Mouse (Mus musculus) hindbrain, embryonic 16.5 days (tissue): ENCODE data around the gene Gm45021. TPM values are rescaled to one million over a fixed set of nuclear protein-coding genes. Genes with fewer than 3 reads are reported as not detected.

Experiments used
- ATAC-seq: fragments of 200-750 bp; cut with Nextera tagmentation; 2 replicates; pipeline ENCODE4 v1.8.0; 2017; ENCODE audit warnings: moderate TSS enrichment, moderate library complexity
- H3K27ac ChIP-seq: fragments of 300-500 bp; sonication (generic); 2 replicates; pipeline ENCODE4 v1.5.1; 2014; ENCODE audit warnings: low read depth, mild to moderate bottlenecking, control low read depth, low read length, moderate library complexity
- H3K27me3 ChIP-seq: fragments of 300-500 bp; sonication (generic); replicated peaks from 2 replicates; pipeline ENCODE4 v1.6.1; 2014; ENCODE audit warnings: low read length; ENCODE audit not compliant: control insufficient read depth, insufficient read depth
- H3K36me3 ChIP-seq: fragments of 300-500 bp; sonication (generic); 2 replicates; pipeline ENCODE4 v1.6.1; 2014; ENCODE audit warnings: mild to moderate bottlenecking, low read length, moderate library complexity, mixed read lengths; ENCODE audit not compliant: control insufficient read depth, insufficient read depth
- H3K4me1 ChIP-seq: fragments of 300-500 bp; sonication (generic); 2 replicates; pipeline ENCODE4 v1.6.1; 2014; ENCODE audit warnings: low read depth, low read length; ENCODE audit not compliant: control insufficient read depth, insufficient read depth
- H3K4me2 ChIP-seq: fragments of 300-500 bp; sonication (generic); 2 replicates; pipeline ENCODE4 v1.6.1; 2014; ENCODE audit warnings: mild to moderate bottlenecking, low read length, control low read depth, moderate library complexity
- H3K4me3 ChIP-seq: fragments of 300-500 bp; sonication (generic); 2 replicates; pipeline ENCODE4 v1.5.1; 2014; ENCODE audit warnings: mild to moderate bottlenecking, low read length, control low read depth, moderate library complexity
- H3K9ac ChIP-seq: fragments of 300-500 bp; sonication (generic); 2 replicates; pipeline ENCODE4 v1.6.1; 2014; ENCODE audit warnings: low read depth, mild to moderate bottlenecking, control low read depth, low read length, moderate library complexity
- H3K9me3 ChIP-seq: fragments of 300-500 bp; sonication (generic); 2 replicates; pipeline ENCODE4 v1.6.1; 2014; ENCODE audit warnings: mild to moderate bottlenecking, low read length, moderate library complexity; ENCODE audit not compliant: control insufficient read depth
- whole genome bisulfite sequencing: fragments of 180-500 bp; shearing (Covaris S2); extraction: QIAGEN DNeasy Blood & Tissue Kit; methylation state at CpG from one replicate; pipeline ENCODE4 v1.1.7; 2014; 5-methylcytosine and 5-hydroxymethylcytosine counted together
- polyA plus RNA-seq: library from polyadenylated mRNA; unstranded; fragments of >200 nt; fragmentation: Nextera tagmentation; extraction: Ambion mirVana; gene quantifications from 2 replicates; pipeline ENCODE4 v1.2.1, GENCODE M21; 2015

Gene Gm45021
- polyA plus RNA-seq, 1 experiment from 2014 or later = not detected

DNA sequence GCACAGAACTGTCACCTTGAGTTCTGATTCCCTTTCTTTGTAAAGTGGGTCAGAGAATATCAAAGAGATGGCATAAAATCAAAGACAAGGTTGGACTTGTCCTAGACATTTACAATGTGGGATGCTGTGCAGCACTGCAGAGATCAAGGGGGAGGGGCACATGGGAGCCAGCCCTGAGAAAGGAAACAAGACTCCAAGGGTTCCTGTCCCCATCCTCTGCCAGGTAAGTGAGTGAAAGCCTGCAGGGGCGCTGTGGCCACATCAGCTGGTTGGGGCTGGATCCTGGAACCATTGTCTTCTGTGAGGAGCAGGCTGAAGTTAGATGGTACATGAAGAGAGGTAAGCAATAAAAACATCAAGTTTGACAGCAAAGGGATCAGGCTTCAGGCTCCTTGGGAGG lies 34.0 kb downstream of the Gm45021 start:
- H3K4me2 ChIP-seq = no peak overlapping the region
- H3K27me3 ChIP-seq = peaks cover 6% of the 10 kb centered on the region
- H3K27ac ChIP-seq = no peak overlapping the region
- H3K4me1 ChIP-seq = peaks cover 10% of the 10 kb centered on the region
- no peak overlapping the region for H3K4me3 ChIP-seq
- no peak for ATAC-seq
- H3K36me3 ChIP-seq = peaks cover 18% of the 10 kb centered on the region
- no peak overlapping the region for H3K9ac ChIP-seq
- no peaks in the 10 kb centered on the region for H3K9me3 ChIP-seq
- 38% methylated on average over 1 of the region's 1 CpGs for WGBS

DNA sequence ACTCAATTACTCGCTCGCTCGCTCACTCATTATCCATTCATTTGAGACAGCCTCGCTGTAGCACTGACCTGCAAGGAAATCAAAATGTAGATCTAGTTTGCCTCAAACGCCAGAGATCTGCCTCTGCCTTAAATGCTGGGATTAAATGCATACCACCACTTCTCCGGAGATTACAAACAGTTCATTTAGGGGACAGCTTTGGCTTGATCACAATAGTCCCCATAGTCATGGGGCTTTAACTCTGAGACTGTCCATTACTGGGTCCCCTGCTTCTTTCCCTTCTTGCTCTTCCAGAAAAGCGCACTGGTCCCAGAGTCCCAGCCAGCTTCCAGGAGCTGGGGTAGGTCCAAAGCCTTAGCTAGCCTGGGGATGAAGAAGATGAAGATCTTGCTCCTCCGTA lies 37.1 kb downstream of the Gm45021 start, which contains the start of gene AI854703:
TSS of gene AI854703 (plus strand) at position 301 of the 400 bp plus-strand sequence.
- peak within 1 kb of the TSS; percentile 80 for H3K9ac ChIP-seq
- peaks cover 13% of the 10 kb centered on the region for H3K4me1 ChIP-seq
- H3K27me3 ChIP-seq = peaks cover 6% of the 10 kb centered on the region
- no peaks in the 10 kb centered on the region for H3K9me3 ChIP-seq
- no peak for ATAC-seq
- peak within 1 kb of the TSS; percentile 91 for H3K4me2 ChIP-seq
- peak within 1 kb of the TSS; percentile 66 for H3K4me3 ChIP-seq
- H3K36me3 ChIP-seq = no peaks in the 10 kb centered on the region; the same call in 1 of the 2 replicates
- no peak within 1 kb of the TSS for H3K27ac ChIP-seq
- WGBS = 32% methylated on average over 8 of the region's 8 CpGs

DNA sequence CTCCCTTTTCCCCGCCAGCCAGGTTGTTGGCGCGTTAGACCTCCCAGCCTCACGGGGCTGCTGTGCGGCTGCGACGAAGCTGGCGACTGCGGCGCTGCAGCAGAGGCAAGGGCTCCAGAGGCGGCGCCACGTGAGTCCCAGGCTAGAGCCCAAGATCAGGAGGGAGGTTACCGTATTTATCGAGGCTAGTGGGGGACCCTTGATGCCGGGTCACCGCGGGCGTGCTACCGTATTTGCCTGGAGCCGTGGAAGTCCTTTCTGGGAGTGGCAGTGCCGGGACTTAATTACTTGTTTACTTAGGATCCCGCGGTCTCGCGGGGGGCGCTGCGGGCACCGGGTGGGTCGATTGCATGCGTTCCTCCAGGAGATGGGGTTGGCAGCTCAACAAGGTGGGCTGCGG lies 37.6 kb downstream of the Gm45021 start:
- peak overlapping the region; percentile 91 for H3K4me2 ChIP-seq
- peak; percentile 68 for ATAC-seq
- peak overlapping the region; percentile 66 for H3K4me3 ChIP-seq
- no peaks in the 10 kb centered on the region for H3K9me3 ChIP-seq
- no peak overlapping the region for H3K27ac ChIP-seq
- WGBS = under 1% methylated on average over 32 of the region's 32 CpGs
- H3K9ac ChIP-seq = peak overlapping the region; percentile 80
- no peaks in the 10 kb centered on the region; the same call in 1 of the 2 replicates for H3K36me3 ChIP-seq
- H3K27me3 ChIP-seq = peaks cover 6% of the 10 kb centered on the region
- peaks cover 13% of the 10 kb centered on the region for H3K4me1 ChIP-seq

DNA sequence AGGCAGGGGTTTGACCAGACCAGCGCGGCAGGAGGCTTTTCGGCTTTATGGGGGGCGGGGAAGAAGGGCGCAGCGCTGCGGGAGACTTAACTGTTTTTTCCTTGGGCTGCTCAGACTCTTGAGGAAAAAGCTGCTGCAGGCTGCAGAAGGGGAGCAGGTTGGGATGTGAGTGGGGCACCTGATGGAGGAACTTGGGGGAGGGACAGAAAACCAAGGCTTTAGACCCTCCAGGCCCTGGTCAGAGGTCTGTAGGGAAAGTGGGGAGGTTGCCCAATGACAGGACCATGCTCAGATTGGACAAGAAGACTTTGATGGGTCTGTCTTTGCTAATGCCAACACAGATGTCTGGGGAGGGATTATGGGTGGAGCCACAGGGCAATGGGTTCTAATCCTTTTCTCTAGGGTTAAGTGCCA lies 38.1 kb downstream of the Gm45021 start:
- 9% methylated on average over 7 of the region's 7 CpGs for WGBS
- Histone ChIP-seq H3K4me2 (peak overlapping the region; percentile 91), H3K9ac (peak overlapping the region; percentile 80), H3K27ac (no peak overlapping the region), H3K9me3 (no peaks in the 10 kb centered on the region), H3K36me3 (no peaks in the 10 kb centered on the region; the same call in 1 of the 2 replicates), H3K4me3 (peak overlapping the region; percentile 66), H3K4me1 (peaks cover 13% of the 10 kb centered on the region), H3K27me3 (peaks cover 6% of the 10 kb centered on the region)
- ATAC-seq = no peak

DNA sequence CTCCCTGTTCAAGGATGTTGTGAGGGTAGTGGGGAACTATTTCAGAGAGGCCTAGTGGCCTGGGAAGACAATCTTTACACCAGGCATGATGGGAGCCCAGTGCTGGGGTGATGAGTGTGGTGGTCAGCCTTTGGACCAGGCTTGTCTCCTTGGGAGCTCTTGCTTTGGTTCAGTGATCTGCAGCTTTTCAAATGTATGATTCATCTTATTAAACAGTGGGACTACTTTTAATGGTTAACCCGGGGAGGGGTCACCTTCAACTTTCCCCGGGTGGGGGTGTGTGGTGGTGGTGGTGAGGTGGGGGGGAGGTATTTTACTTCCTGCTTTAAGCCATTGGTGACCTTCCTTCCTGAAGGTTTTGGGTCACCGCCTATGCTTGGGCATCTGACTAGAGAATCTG lies 39.0 kb downstream of the Gm45021 start:
- H3K4me2 ChIP-seq = no peak overlapping the region; the same call in none of the 2 replicates

DNA sequence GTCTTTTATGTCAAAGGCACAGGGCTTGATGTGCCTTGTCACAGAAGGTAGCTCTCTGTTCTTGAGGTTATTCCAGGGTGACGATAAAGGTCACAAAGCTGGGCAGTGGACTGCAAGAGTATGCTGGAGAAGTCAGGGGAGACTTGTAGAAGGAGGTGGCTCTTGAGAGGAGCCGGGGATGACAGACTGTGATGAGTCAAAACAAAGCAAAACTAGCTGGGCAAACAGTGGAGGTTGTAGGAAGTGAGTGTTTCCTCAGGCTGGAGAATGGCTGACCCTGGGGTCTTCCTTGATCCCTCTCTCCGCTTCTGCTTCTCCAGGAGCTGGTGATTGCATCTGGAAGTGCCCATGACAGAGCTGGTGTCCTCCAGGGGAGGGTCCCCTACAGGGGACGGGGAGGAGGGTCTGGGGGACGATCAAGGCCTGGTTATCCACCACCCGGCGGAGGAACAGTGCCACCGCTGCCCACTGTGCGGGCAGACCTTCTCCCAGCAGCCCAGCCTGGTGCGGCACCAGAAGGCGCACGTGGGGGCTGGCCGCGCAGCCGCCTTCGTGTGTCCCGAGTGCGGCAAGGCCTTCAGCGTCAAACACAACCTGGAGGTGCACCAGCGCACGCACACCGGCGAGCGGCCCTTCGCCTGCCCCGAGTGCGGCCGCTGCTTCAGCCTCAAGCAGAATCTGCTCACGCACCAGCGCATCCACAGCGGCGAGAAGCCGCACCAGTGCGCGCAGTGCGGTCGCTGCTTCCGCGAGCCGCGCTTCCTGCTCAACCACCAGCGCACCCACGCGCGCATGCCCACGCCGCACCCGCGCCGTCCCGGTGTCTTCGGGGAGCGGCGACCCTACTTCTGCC lies 39.6 kb downstream of the Gm45021 start:
- ATAC-seq = peak; percentile 75
- 5% methylated on average over 54 of the region's 54 CpGs for WGBS
- H3K9me3 ChIP-seq = no peaks in the 10 kb centered on the region
- peaks cover 6% of the 10 kb centered on the region for H3K27me3 ChIP-seq
- H3K27ac ChIP-seq = peak overlapping the region; percentile 69
- H3K4me1 ChIP-seq = peaks cover 13% of the 10 kb centered on the region
- no peaks in the 10 kb centered on the region for H3K36me3 ChIP-seq
- peak overlapping the region; percentile 89 for H3K4me2 ChIP-seq
- H3K4me3 ChIP-seq = peak overlapping the region; percentile 52
- peak overlapping the region; percentile 75 for H3K9ac ChIP-seq

More for the DNA sequence above, 39.0 kb downstream of the Gm45021 start:
- no peak for ATAC-seq
- H3K27ac ChIP-seq = no peak overlapping the region
- no peaks in the 10 kb centered on the region for H3K9me3 ChIP-seq
- H3K27me3 ChIP-seq = peaks cover 6% of the 10 kb centered on the region
- peaks cover 13% of the 10 kb centered on the region for H3K4me1 ChIP-seq
- no peak overlapping the region for H3K4me3 ChIP-seq
- 78% methylated on average over 3 of the region's 3 CpGs for WGBS
- no peaks in the 10 kb centered on the region for H3K36me3 ChIP-seq
- no peak overlapping the region for H3K9ac ChIP-seq

DNA sequence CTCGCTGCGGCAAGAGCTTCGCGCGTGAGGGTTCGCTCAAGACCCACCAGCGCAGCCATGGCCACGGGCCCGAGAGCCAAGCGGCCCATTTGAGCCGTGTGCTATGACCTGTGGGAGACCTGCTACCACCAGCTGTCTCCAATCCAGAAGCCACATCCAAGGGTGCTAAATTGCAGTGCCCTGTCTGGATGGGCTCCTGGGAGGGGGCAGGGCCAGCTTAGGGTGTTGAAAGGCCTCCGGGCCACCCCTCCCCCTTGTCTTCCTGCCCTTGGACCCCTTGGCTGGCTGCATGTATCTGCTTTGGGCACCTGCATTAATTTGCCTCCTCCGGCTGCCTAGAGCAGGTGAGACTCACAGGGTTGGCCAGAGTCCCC lies 40.2 kb downstream of the Gm45021 start:
- Histone ChIP-seq H3K4me1 (peaks cover 13% of the 10 kb centered on the region), H3K27me3 (peaks cover 6% of the 10 kb centered on the region), H3K36me3 (no peaks in the 10 kb centered on the region), H3K4me2 (peak overlapping the region; percentile 89), H3K4me3 (peak overlapping the region; percentile 52), H3K27ac (peak overlapping the region; percentile 69), H3K9me3 (no peaks in the 10 kb centered on the region), H3K9ac (peak overlapping the region; percentile 75)
- ATAC-seq = no peak; the same call in 1 of the 2 replicates
- 11% methylated on average over 13 of the region's 13 CpGs for WGBS

DNA sequence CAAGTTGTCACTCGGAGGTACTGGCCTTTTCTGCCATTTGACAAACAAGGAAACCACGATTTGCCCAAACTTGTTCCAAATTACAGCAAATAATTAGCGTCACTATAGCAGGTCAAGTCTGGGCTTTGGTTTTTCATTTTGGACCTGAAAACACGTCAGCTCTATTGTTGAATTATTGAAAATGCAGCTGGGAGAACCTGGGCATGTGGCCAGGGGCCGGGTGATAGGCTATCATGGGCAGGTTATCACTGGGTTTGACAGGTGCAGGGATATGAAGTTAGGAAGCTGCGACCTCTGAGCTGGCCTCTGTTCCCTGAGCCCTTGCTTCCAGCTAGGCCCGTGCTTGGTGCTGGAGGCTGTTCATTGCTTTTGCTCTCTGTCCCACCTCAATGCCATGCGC lies 41.4 kb downstream of the Gm45021 start:
- H3K9me3 ChIP-seq = no peaks in the 10 kb centered on the region
- WGBS = 91% methylated on average over 8 of the region's 8 CpGs
- ATAC-seq = no peak
- H3K36me3 ChIP-seq = no peaks in the 10 kb centered on the region
- no peak overlapping the region for H3K9ac ChIP-seq
- peaks cover 13% of the 10 kb centered on the region for H3K4me1 ChIP-seq
- H3K27me3 ChIP-seq = peaks cover 5% of the 10 kb centered on the region
- H3K4me3 ChIP-seq = no peak overlapping the region
- no peak overlapping the region for H3K4me2 ChIP-seq
- H3K27ac ChIP-seq = no peak overlapping the region

DNA sequence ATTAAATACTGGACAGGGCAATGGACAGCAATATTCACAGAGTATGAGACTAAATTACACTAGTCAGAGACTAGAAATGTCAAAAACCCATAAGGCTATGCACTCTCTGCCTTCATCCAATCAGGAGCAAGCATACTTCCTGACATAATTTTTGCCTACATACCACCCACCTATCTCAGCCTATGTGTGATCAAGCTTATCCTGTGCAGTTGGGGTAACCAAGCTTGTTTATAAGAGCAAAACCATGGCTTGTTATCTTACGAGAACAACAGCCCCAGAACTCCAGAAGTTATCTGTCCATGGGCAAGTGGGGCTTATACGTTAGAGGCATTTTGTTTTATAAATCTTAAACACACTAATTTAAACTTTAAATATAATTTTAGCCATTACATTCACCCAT lies 45.7 kb downstream of the Gm45021 start:
- Histone ChIP-seq H3K4me2 (no peak overlapping the region), H3K9me3 (no peaks in the 10 kb centered on the region), H3K4me3 (no peak overlapping the region), H3K9ac (no peak overlapping the region), H3K27me3 (no peaks in the 10 kb centered on the region; the same call in 1 of the 2 replicates), H3K36me3 (no peaks in the 10 kb centered on the region), H3K27ac (no peak overlapping the region), H3K4me1 (no peaks in the 10 kb centered on the region; the same call in 1 of the 2 replicates)
- ATAC-seq = no peak
- 83% methylated on average over 2 of the region's 2 CpGs for WGBS
